Mouse (Mus musculus) B cell, adult (primary cell): Measurements from ENCODE around the gene 2210408I21Rik. TPM values are rescaled to one million over a fixed set of nuclear protein-coding genes. Genes with fewer than 3 reads are reported as not detected.

Source experiments
- total RNA-seq: library from RNA; stranded (reverse); gene quantifications from 4 replicates; pipeline ENCODE4 v1.2.4, GENCODE M21; 2023; ENCODE audit not compliant: inconsistent age

The 2210408I21Rik gene
- total RNA-seq = 2.9 to 4.6 TPM (median 2.9 TPM) in 4 replicates

GRCm38 (mm10) chr13:77134931-77135620 is at the start of gene 2210408I21Rik, which contains the start of gene Slf1:
TSS of gene 2210408I21Rik (plus strand) at chr13:77135540.
TSS of gene Slf1 (minus strand) at chr13:77135473.

Other genes with a start within 250 kb of the 2210408I21Rik start
- 25.0 to 29.7 TPM (median 26.7 TPM) in 4 replicates for gene Slf1, start 67 bp upstream of the 2210408I21Rik start, total RNA-seq